Mouse (Mus musculus): ENCODE measurements at regions not wholly inside any gene's neighbourhood (a gene's known extent, or its start where the extent isn't known, plus 50 kb on each side); places are given as distances from the start of the nearest gene placed in this dataset.

DNA sequence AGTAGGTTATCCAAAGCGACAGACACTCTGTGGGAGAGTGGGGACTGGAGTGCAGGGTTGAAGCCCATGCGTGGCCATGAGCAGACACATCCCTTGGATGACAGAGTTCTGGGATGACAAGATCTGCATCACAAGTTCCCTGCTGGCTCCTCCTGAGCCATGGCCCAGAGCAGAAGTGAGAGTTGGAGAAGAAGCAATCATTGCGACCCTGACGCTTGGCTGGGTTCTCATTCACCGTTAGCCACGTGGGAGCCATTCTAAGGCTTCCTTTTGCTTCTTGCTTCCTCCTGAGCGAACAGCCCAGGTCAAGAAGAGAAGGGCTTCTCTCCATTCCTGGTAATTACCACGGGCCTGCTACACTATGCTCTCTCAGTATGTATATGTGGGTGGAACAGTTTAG is 244.6 kb downstream of the Foxo1 start:
- TF ChIP-seq GATA1 (IDR thresholded peaks at IDR 0.05; ENCODE audit: borderline replicate concordance, low read length) (no peak), FLI1 (IDR thresholded peaks at IDR 0.05; ENCODE audit: low read length) (no peak)

Measured in megakaryocyte, embryonic 14.5 days (primary cell).